Mouse (Mus musculus) heart, postnatal 25 days (tissue): ENCODE data around the gene Ube2n. TPM values are rescaled to one million over a fixed set of nuclear protein-coding genes. Genes with fewer than 3 reads are reported as not detected.

ENCODE experiments used
- DNase-seq: peaks from one replicate; pipeline ENCODE4 v3.0.0; 2022; ENCODE audit warnings: low spot score
- intact Hi-C: fragments of 180-260 bp; cut with DNase I; formaldehyde crosslinking; loops from one replicate; pipeline ENCODE4 v1.15.1; 2025
- total RNA-seq, 2 experiments: library from RNA; stranded (reverse); gene quantifications; 2 replicates each; pipeline ENCODE4 v1.2.3; 2021

Ube2n gene
- total RNA-seq, 2 experiments from 2014 or later = 90.3 to 106 TPM

DNA sequence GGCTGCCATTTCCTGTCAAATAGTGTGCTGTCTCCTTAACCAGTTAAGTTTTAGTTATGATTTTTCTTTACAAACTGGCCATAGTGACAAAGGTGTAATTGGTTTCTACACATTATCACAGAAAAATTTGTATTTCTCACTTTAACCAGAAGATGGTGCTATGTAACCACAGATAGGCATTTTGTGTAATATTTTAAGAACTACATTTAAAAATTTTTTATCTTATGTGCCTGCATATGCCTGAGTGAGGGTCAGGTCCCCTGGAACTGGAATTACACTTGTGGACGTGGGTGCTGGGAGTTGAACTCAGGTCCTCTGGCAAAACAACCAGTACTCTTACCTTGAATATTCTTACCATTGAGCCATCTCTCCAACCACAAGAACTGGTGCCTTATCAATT, 35.6 kb downstream of the Ube2n start:
- no peak for DNase-seq
- intact Hi-C loops = loop anchor here (2.0 kb wide), 1 partner anchor 482 kb away; no protein-coding TSS in a partner anchor

DNA sequence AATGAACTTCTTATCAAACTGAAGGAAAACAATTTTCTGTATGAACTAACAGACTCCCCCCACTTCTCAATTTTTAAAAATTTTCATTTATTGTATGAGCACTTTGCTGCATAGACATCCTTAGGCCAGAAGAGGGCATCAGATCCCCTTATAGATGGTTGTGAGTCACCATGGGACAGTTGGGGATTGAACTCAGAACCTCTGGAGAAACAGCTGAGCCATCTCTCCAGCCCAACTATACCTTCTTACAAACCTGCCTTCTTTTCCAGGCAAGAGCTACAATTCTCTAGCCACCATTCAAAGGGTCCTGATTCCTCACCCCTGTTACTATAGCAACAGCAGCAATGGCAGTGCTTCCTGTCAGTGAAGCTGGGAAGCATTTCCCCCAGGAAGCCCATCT, 36.8 kb downstream of the Ube2n start:
- DNase-seq = no peak
- intact Hi-C loops = loop anchor here (1.0 to 2.0 kb wide), 2 partner anchors 307 to 481 kb away; no protein-coding TSS in a partner anchor

DNA sequence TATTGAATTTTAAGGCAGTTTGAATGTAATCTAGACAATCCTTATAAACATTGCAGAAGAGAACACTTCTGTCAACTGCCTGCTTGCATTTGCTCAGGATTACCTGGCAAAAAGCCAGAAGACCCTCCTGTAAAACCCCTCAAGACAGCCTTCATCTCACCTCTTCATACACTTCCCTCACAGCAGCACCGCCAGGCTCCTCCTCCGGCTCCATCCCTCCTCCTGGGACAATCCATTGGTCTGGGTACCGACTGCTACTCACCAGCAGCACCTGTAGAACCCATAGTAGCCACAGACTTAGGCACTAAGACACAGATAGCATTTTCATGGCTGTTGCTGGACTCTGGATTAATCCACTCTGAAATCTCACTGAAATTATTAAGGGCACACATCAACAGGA, 37.4 kb downstream of the Ube2n start:
- intact Hi-C loops = no loop called here

DNA sequence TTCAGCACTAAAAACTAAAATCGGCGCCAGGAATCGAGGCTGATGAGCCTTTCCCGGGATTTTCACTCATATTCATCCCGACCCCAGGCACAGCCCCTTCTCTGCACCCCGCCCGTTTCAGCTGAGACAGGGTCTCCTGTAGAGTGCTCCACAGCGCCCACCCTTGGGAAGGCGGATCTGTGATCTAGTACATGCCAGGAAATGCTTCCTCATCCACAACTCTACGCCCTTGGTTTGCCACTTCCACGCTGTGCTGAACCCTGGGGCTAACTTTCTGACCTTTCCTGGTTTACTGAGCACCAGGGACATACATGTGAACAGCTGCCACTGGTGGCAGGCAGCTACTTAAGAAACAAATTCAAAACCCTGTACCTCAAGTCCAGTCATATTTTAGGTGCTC, 40.9 kb downstream of the Ube2n start:
- intact Hi-C loops = loop anchor here (5.0 kb wide), 1 partner anchor 226 kb away; no protein-coding TSS in a partner anchor
- no peak for DNase-seq

More for the DNA sequence above, 37.4 kb downstream of the Ube2n start:
- DNase-seq = no peak

DNA sequence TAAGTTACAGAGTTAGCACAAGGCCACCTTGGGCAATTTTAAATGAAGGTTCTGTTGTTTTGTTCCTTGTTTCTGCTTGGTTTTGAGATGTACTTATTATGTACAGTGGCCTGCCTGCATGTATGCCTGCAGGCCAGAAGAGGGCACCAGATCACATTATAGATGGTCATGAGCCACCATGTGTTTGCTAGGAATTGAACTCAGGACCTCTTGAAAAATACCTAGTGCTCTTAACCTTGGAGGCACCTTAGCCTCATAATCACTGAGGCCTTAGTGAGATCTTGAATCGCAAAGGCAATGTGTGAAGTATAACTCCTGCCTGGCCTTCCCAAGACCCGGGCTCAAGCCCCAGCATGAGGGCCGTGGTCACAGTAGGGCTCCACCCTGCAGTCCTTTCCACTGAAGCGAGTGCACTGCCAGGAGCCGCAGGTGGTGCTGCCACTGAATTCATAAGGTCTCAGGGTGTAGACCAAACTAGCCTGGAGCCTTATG, 42.4 kb downstream of the Ube2n start:
- DNase-seq = no peak
- intact Hi-C loops = loop anchor here (5.0 kb wide), 1 partner anchor 225 kb away; no protein-coding TSS in a partner anchor

DNA sequence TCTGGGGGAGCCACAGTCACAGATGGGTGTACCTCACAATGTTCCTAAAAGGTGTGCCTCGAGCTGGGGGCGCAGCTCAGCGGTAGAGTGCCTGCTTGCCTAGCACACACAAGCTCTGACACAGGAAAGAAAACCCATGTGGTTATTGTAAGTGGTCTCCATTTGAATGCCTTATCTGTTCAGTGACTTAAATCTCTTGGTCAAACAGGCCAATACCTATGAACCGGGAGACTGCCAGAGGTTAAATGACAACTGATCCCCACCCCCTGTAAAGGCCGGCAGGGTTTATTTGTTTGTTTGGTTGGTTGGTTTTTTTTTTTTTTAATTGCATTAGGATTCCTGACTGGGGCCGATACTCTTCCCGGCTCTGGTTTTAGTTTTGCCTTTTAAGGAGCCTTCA, 44.5 kb downstream of the Ube2n start:
- intact Hi-C loops = loop anchor here (5.0 kb wide), 1 partner anchor 223 kb away; no protein-coding TSS in a partner anchor
- DNase-seq = no peak

DNA sequence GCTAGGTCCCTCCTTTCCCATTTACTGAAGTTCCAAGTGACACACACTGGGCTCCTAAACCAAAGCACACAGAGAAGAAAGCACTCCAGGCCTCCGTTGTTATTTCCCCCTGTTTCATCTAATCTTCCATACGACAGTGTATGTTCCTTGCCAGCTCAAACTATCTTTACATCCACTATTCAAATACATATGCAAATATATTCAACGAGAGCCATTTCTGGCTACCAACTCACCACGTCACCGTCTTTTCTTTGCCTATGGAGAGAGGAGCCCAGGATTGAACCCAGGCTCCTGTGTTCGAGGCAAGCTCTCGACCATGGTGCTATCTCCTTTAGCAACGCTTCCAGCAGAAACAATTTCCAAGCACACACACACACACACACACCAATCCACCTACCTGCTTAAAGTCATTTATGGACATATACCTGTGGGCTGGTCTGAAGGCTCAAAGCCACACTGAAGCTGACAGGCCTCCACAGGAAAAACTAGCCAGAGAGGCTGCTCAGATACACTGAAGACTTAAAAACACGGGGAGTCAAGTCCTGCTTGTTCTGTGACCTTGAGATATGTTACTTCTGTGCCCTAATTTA, 45.5 kb downstream of the Ube2n start:
- DNase-seq = no peak
- intact Hi-C loops = loop anchor here (5.0 kb wide), 2 partner anchors 82 to 117 kb away; no protein-coding TSS in a partner anchor

DNA sequence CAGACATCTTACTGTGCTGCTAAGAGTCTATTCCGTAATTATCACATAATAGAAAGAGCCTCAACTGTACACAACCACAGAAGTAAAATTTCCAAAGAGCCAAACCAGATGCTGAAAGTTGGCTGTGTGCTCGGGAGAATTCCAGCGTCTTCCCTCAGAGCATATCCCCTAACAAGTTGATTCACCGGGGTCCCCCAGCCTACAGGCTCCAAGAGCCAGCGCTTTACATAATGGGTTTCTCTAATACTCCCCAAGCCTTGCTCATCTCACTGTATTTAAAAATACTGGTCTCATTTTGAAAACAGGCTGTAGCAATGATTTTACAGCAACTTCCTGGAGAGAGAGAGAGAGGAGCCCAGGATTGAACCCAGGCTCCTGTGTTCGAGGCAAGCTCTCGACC, 46.7 kb downstream of the Ube2n start:
- intact Hi-C loops = loop anchor here (5.0 kb wide), 2 partner anchors 81 to 116 kb away; no protein-coding TSS in a partner anchor
- DNase-seq = no peak

DNA sequence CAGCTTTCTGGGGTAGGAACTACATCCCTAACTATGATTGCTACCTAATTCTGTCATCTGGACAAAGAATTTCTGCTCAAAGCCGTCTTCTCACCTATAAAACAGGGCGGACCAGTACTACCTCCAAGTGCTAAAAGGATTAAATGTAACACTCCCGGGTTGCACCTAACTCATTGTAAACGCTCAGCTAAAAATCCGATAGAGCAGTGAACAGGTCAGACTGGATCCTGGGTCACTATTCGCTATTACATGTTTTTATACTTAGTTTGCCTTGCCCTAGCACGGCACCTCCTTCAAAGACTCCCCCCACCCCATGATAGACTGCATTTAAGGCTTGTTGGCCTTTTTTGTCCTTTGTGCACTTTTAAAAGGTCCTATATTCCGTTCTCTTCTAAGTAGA, 47.5 kb downstream of the Ube2n start:
- no peak for DNase-seq
- intact Hi-C loops = loop anchor here (5.0 kb wide), 2 partner anchors 80 to 115 kb away; no protein-coding TSS in a partner anchor

DNA sequence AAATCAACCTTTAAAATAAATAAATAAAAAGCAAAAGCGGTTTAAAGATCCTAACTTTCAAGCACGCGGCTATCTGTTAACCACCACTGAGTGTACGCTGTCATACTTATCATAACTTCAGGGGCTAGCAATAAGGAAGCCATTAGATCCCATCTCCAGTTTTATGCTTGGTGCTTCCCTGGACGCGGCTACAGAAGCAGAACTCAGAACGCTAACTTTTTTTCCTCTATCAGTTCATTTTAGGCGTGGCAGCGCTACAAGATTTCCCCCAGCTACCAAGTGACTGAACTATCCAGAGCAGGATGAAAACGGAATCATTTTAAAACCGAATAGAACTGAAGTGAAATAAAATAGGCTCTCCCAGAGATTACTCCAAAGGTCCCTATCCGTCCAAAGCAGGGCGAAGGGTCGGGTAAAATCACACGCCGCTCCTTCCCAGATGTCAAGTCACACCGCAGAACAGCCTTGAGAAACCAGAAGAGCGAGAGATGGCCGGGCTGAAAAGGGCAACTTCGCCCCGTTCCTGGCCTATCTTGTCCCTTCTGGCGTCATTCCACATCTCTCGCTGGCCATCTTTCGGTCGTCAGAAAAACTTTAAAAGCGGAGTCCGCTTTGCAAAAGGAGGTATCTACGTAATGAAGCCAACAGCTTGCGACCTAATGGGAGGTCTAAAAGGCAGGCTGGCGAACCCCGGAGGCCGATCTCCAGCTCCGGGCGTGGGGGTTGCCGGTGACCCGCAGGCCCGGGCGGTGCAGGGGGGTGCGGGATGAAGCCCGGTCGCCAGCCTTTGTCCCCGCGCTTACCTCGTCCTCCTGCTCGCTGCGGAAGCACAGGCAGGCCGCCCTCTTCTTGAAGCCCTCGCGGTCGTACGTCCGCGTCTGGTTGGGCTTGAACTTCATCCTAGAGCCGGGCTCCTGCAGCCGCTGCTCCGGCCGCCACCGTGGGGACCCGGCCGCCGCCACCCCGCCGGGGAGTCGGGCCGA, 48.2 kb downstream of the Ube2n start:
- peak; percentile 26 for DNase-seq
- intact Hi-C loops = loop anchor here (5.0 kb wide), 2 partner anchors 79 to 114 kb away; no protein-coding TSS in a partner anchor

DNA sequence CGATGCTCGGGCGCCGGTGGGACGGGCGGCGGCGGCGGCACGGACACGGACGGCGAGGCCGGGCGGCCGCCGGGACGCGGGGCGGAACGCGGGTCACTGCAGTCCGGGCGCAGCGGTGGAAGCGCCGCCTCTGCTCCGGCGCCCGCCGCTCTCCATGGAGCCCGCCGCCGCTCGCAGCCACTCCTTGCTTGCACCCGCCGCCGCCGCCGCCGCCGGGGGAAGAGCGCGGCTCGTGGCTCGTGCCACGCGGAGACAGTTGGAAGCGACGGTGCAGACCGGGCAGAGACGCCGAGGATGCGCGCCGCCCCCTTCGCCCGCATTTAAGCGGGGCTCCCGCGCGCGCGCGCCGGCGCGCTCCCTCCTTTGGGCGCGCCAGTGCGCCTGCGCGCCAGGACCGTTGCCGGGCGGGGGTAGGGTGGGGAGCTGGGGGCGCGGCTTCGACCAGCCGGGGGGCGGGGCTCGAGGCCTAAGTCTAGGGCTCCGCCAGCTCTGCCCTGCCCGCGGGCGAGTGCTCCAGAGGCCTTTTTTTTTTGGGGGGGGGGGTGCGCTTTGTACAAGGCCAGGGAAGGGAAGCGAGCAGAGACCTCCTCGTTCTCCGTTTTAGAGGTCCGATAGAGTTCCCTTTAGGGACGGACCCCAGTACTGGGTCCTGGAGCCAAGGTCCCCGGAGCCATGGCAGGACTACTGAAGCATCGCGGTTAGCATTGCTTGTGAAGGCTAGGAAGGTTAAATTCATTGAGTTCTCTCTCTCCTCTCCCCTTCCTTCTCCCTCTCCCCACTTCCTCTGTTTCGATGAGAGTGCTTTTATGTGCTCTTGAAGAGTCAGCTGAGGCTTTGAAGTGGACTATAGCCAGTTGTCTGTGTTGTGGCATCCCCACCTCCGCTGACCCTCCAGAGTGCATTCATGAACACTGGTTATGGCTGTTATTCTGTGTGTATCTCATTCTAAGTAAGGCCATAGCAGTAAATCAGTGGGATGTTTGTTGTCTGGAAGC, 49.2 kb downstream of the Ube2n start, which contains the start of gene Nudt4:
TSS of gene Nudt4 (minus strand) at position 296 of the 995 bp plus-strand sequence.
- intact Hi-C loops = loop anchor here (5.0 kb wide), 2 partner anchors 78 to 113 kb away; no protein-coding TSS in a partner anchor

DNA sequence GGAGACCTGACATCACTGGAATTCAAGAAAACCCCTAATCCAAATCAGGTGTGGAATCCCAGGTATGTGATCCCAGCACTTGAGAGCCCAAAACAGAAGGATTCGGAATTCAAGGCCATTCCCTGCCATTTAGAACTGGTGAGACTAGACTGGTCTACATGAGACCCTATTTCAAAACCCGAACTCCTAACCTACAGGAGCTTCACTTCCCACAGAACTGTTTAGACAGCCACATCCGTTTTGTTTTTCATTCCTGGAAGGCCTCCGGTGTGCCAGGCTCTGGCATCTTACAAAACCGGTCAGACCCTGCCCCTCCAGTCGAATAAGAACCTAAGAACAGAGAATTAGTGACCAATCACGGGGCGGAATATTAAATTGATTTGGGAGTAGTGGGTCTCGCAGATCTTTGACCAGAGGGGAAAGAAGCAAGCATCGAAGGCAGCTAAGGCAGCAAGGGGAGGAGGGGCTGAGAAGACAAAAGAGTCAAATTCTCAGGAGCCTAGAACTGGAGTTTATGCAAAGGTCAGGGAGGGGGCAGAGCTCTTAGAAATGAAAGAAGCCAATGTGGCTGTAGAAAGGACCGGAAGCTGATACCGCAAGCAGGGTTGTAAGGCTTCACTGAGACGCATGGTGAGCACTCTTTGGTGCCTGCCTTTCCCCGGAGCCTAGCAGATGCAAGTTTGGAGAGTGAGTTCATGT, 50.4 kb downstream of the Ube2n start:
- DNase-seq = no peak
- intact Hi-C loops = no loop called here

More for the DNA sequence above, 49.2 kb downstream of the Ube2n start, which contains the start of gene Nudt4:
- peak; percentile 73 for DNase-seq

DNA sequence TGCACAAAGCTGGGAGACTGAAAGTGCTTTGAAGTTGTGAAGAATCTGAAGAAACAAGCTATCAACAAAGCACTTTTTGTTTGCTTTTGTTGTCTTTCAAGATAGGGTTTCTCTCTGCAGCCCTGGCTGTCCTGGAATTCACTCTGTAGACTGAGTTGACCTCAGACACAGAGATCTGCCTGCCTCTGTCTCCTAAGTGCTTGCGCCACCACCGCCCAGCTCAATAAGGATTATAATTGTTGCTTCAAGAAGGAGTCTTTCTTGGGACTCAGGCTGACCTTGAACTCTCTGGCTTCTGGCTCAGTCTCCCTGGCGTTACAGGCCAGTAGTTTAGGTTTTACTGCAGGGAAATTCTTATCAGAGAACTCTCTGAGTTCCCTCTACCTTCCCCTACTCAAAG, 51.8 kb downstream of the Ube2n start:
- no peak for DNase-seq
- intact Hi-C loops = no loop called here

DNA sequence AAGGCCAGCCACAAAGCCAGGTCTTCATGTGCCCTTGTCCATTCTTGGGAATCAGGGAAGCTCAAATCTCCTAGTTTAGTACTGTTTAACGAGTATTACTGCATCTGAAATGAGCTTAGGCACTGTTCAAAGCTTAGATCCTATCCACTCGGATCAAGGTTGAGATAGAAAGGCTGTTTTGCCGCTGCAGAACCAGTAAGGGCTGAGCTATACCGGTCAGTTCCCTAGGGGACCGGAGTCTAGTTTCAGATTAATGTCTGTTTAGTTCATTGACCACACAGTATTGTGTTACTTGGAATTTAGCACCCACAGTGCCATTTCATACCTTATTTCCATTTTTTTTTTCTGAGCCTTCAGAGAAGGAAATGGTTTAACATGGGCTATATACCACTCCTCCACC, 52.6 kb downstream of the Ube2n start:
- intact Hi-C loops = no loop called here
- DNase-seq = no peak

DNA sequence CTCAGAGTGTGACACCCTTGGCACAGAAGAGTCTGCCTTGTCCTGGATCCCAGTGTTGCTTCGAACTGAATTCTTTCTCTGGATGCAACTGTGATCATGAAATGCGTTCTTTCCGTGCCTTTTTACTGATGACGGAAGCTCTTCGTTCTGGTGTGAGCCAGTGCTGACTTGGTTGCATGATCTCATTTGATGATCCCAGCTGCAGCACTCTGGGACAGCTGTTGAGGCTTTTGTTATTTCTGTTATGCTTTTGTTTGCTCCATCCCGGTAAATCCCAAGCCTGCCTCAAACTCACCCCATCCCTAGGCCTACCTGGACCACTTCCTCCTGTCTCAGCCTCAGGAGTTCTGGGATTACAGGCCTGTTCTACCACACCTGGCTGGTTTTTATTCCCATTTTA, 53.1 kb downstream of the Ube2n start:
- DNase-seq = no peak
- intact Hi-C loops = no loop called here

DNA sequence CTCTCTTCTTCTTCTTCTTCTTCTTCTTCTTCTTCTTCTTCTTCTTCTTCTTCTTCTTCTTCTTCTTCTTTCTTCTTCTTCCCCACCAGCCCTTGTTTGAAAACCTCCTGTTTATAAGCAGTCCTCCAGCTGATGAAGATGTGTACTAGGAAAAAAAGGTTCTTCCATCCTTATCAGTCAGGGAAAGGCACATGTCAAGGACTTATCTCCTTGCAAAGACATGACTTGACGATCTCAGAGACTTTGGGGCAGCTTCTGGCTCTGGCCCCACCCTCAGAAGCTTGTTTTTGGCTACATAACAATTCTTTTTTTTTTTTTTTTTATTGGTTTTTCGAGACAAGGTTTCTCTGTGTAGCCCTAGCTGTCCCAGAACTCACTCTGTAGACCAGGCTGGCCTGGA, 54.5 kb downstream of the Ube2n start:
- intact Hi-C loops = no loop called here
- DNase-seq = no peak

DNA sequence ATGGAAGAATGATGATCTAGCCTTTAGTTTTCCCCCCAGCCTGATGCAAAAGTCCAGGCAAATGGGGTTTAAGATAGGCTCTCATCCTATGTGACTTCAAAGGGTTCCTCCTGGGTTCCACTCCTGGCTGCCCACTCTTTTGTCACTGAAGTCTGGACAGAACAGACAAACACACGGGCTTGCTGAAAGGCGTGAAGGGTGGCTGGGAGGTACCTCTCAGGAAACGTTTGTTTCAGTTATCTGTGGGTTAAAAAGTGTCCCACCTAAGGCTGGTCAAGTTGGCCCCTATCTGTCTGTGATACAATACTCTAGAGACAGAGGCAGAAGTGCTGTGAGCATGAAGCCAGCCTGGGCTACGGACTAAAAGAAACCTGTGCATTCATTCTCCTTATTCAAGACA, 60.0 kb downstream of the Ube2n start:
- no peak for DNase-seq
- intact Hi-C loops = no loop called here

DNA sequence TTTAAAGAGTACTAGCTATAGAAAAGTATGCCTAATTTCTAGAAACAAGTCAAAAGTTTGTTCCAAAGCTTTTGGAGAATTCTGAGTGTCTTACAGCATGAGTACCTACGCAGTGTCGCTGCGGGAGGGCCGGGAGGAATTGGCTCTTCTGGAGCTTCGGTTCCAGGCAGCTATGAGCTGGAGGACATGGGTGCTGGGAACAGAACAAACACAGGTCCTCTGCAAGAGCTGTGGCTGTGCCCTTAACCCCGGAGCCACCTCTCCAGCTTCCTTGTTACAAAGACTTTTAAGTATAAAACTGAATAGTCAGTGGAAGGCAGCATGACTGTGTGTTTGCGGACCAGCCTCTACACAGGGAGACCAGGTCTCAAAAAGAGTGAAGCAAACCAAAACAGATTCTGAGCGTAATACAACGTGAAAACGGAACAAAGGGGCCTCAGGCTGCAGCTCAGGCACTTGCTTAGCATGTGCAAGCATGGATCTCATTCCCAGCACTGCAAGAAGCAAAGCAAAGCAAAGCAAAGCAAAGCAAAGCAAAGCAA, 61.0 kb downstream of the Ube2n start:
- intact Hi-C loops = no loop called here
- DNase-seq = no peak
